Mouse (Mus musculus) Muller cell, postnatal 12 days (primary cell): ENCODE measurements at regions not wholly inside any gene's neighbourhood (a gene's known extent, or its start where the extent isn't known, plus 50 kb on each side); places are given as distances from the start of the nearest gene placed in this dataset.
"Not testable (repeated sequence)": the region's sequence is repeated elsewhere in the genome, so short reads cannot be mapped to it uniquely, and the experiment has no call there.

Experiments used
- DNase-seq: peaks from one replicate; pipeline ENCODE4 v3.0.0-alpha.2; 2015; ENCODE audit errors: inconsistent ontology term

GRCm38 (mm10) chr19:19347017-19347416 is 236.0 kb upstream of the Rorb start:
- peak; percentile 6 for DNase-seq

GRCm38 (mm10) chr19:19344426-19344811 is 233.4 kb upstream of the Rorb start:
- peak; percentile 57 for DNase-seq

GRCm38 (mm10) chr19:19343702-19344425 is 232.9 kb upstream of the Rorb start:
- DNase-seq = peak; percentile 63

GRCm38 (mm10) chr19:19307142-19307541 is 196.1 kb upstream of the Rorb start:
- not testable (repeated sequence) for DNase-seq

GRCm38 (mm10) chr19:19306476-19307131 is 195.6 kb upstream of the Rorb start:
- DNase-seq = no peak

- DNase-seq = not testable (repeated sequence)
Observed at GRCm38 (mm10) chr19:19285864-19286263, 174.9 kb upstream of the Rorb start.

- peak; percentile 87 for DNase-seq
Observed at GRCm38 (mm10) chr19:19246837-19247560, 136.0 kb upstream of the Rorb start.

GRCm38 (mm10) chr19:19229305-19229994 is 118.5 kb upstream of the Rorb start:
- DNase-seq = no peak

GRCm38 (mm10) chr19:19220826-19221225 is 109.8 kb upstream of the Rorb start:
- no peak for DNase-seq

GRCm38 (mm10) chr19:19219352-19219751 is 108.4 kb upstream of the Rorb start:
- DNase-seq = no peak

GRCm38 (mm10) chr19:19218700-19219099 is 107.7 kb upstream of the Rorb start:
- no peak for DNase-seq

- no peak for DNase-seq
Observed at GRCm38 (mm10) chr19:19199534-19199933, 88.5 kb upstream of the Rorb start.

GRCm38 (mm10) chr19:19198780-19199179 is 87.8 kb upstream of the Rorb start:
- DNase-seq = peak; percentile 55

- DNase-seq = no peak
Observed at GRCm38 (mm10) chr19:19194728-19195127, 83.7 kb upstream of the Rorb start.

- DNase-seq = no peak
Observed at GRCm38 (mm10) chr19:19194306-19194705, 83.3 kb upstream of the Rorb start.

GRCm38 (mm10) chr19:19172767-19173166 is 61.8 kb upstream of the Rorb start:
- no peak for DNase-seq

- no peak for DNase-seq
Observed at GRCm38 (mm10) chr19:19170807-19171206, 59.8 kb upstream of the Rorb start.
